Mouse (Mus musculus) heart, postnatal 0 days (tissue): Measurements from ENCODE around the gene Lmntd1.

Experiments used
- CTCF ChIP-seq: IDR thresholded peaks from 2 replicates; pipeline ENCODE4 v1.5.1; 2016; ENCODE audit warnings: antibody characterized with exemption, control low read depth, low read depth
- EP300 ChIP-seq: IDR thresholded peaks from 2 replicates; pipeline ENCODE4 v1.6.1; 2016; ENCODE audit warnings: antibody characterized with exemption, low read depth

DNA sequence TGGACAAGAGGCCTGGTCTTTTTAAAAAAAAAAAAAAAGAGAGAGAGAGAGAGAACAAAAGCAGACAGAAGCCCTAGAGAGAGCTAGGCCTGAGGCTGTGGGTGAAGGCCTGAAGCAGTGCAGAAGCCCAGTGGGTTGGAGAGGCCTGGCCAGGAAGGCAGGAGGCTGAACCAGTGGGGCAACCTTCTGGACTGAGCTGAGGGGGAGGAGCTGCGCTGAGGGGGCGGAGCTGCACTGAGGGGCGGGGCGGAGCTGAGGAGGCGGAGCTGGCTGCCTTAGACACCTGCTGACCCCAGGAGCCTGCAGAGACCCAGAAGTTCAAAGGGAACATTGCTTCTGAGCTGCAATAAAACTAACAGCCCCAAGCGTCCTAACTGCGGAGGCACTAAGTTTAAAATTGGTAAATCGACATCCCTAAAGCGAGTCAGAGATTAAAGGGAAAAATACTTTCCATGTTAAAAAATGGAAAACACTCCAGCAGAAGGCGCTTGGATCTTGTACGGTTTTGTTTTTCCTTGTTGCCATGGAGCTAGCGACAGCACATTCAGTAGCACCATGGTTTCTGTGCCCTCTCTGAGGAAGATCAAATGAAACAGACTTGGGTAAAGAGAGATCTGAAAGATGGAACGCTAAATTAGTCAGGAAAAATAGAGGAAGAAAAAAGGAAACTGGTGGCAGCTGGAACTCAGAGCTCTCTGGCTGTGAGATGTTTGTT is 68.0 kb downstream of the Lmntd1 start:
- no peak for TF ChIP-seq CTCF
- no peak for TF ChIP-seq EP300
